ENCODE assay signal across 22 mouse cellular contexts in the genomic region with DNA sequence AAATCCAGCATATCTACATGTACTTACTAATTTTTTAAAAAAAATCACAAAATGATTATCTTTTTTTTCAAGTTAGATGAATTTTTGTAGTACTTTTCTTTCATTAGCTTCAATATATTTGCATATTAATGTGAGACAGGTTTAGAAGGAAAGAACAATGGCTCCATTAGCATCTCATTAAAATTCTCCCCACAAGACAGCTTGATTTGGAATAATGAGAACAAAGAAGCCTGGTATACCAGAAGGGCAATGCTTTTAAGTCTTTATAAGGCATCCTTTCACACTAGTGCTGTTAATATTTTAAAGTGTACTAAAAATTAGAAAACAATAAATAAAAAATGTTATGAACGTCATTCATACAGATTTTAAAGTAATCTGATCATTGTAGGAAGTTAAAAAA.
DNase-seq lines count a peak whose midpoint lies in the region; ATAC-seq lines count a peak whose summit lies in the region.
"Had no signal": no experiment of that assay in that cellular context is flagged by ENCODE, and none has a peak within 500 bp of the region (broad histone marks: within the 10 kb centered on the region; RNA-seq: fewer than 3 reads in every experiment).

No protein-coding gene starts in this region.

- H3K4me1 ChIP-seq in forebrain, embryonic 11.5 days (replicated peaks; ENCODE audit: control insufficient read depth, insufficient read depth, low read length) = no peaks in the 10 kb centered on the region
- H3K4me1 ChIP-seq in forebrain, embryonic 10.5 days = no peaks in the 10 kb centered on the region
- H3K4me1 ChIP-seq in midbrain, embryonic 14.5 days (ENCODE audit: control insufficient read depth, insufficient read depth, low read length) = no peaks in the 10 kb centered on the region
- no peaks in the 10 kb centered on the region for H3K4me1 ChIP-seq in midbrain, embryonic 16.5 days (ENCODE audit: control insufficient read depth, insufficient read depth, low read length)
- no peaks in the 10 kb centered on the region for H3K4me1 ChIP-seq in forebrain, embryonic 12.5 days
- no peaks in the 10 kb centered on the region for H3K4me1 ChIP-seq in forebrain, embryonic 16.5 days (replicated peaks; ENCODE audit: control insufficient read depth, insufficient read depth, low read length)
- H3K4me1 ChIP-seq: embryonic facial prominence, embryonic 13.5 days; heart, embryonic 12.5 days had no signal

- 29% methylated on average over 1 of the region's 1 CpGs for WGBS in forebrain, embryonic 11.5 days
- WGBS in forebrain, embryonic 10.5 days = 56% methylated on average over 1 of the region's 1 CpGs
- WGBS in midbrain, embryonic 14.5 days = 39% methylated on average over 1 of the region's 1 CpGs
- WGBS in midbrain, embryonic 16.5 days = 32% methylated on average over 1 of the region's 1 CpGs
- 19% methylated on average over 1 of the region's 1 CpGs for WGBS in forebrain, embryonic 12.5 days
- 28% methylated on average over 1 of the region's 1 CpGs for WGBS in forebrain, embryonic 16.5 days

- H3K9me3 ChIP-seq in forebrain, embryonic 11.5 days (ENCODE audit: control insufficient read depth, low read length) = no peaks in the 10 kb centered on the region
- H3K9me3 ChIP-seq in forebrain, embryonic 10.5 days = no peaks in the 10 kb centered on the region
- no peaks in the 10 kb centered on the region for H3K9me3 ChIP-seq in midbrain, embryonic 14.5 days (ENCODE audit: control insufficient read depth, low read length)
- no peaks in the 10 kb centered on the region for H3K9me3 ChIP-seq in midbrain, embryonic 16.5 days (replicated peaks; ENCODE audit: control insufficient read depth, low read length, poor library complexity, severe bottlenecking)
- no peaks in the 10 kb centered on the region for H3K9me3 ChIP-seq in forebrain, embryonic 12.5 days
- H3K9me3 ChIP-seq in forebrain, embryonic 16.5 days (ENCODE audit: control insufficient read depth, low read length) = no peaks in the 10 kb centered on the region
- H3K9me3 ChIP-seq: embryonic facial prominence, embryonic 13.5 days; heart, embryonic 12.5 days had no signal

- H3K4me3 ChIP-seq in forebrain, embryonic 11.5 days (ENCODE audit: low read depth, low read length) = no peak overlapping the region
- no peak overlapping the region for H3K4me3 ChIP-seq in forebrain, embryonic 10.5 days
- no peak overlapping the region for H3K4me3 ChIP-seq in midbrain, embryonic 14.5 days (replicated peaks; ENCODE audit: low read depth, low read length)
- H3K4me3 ChIP-seq in midbrain, embryonic 16.5 days (ENCODE audit: low read depth, low read length) = no peak overlapping the region
- H3K4me3 ChIP-seq in forebrain, embryonic 12.5 days (replicated peaks) = no peak overlapping the region
- H3K4me3 ChIP-seq in forebrain, embryonic 16.5 days (replicated peaks; ENCODE audit: low read length) = no peak overlapping the region
- H3K4me3 ChIP-seq: embryonic facial prominence, embryonic 13.5 days; heart, embryonic 12.5 days had no signal

- DNase-seq in forebrain, embryonic 11.5 days (ENCODE audit: low spot score) = no peak
- no peak for DNase-seq in forebrain, embryonic 10.5 days (ENCODE audit: extremely low spot score, low spot score)
- peak; percentile 51 for DNase-seq in midbrain, embryonic 14.5 days
- no peak for DNase-seq in lung, postnatal 14 days
- DNase-seq in thymus, postnatal 36 days = no peak
- DNase-seq: adrenal gland, adult 8-10 months; adrenal gland, postnatal 36 days; B cell, adult 2 months; cerebellum, adult 11-12 months; cerebellum, adult 9-11 months; cerebellum, postnatal 36 days; gastrocnemius, postnatal 14 days had no signal

- H3K9ac ChIP-seq in forebrain, embryonic 11.5 days (ENCODE audit: low read length) = no peak overlapping the region
- H3K9ac ChIP-seq in midbrain, embryonic 14.5 days (replicated peaks; ENCODE audit: low read length) = no peak overlapping the region
- no peak overlapping the region for H3K9ac ChIP-seq in midbrain, embryonic 16.5 days (ENCODE audit: low read depth, low read length)
- H3K9ac ChIP-seq in forebrain, embryonic 12.5 days = no peak overlapping the region
- no peak overlapping the region for H3K9ac ChIP-seq in forebrain, embryonic 16.5 days (replicated peaks; ENCODE audit: low read depth, low read length)
- H3K9ac ChIP-seq: embryonic facial prominence, embryonic 13.5 days; heart, embryonic 12.5 days; hindbrain, embryonic 14.5 days had no signal

- no peaks in the 10 kb centered on the region for H3K36me3 ChIP-seq in forebrain, embryonic 11.5 days (ENCODE audit: control insufficient read depth, insufficient read depth, low read length)
- no peaks in the 10 kb centered on the region for H3K36me3 ChIP-seq in forebrain, embryonic 10.5 days (replicated peaks)
- H3K36me3 ChIP-seq in midbrain, embryonic 14.5 days (ENCODE audit: control insufficient read depth, insufficient read depth, low read length) = no peaks in the 10 kb centered on the region
- H3K36me3 ChIP-seq in midbrain, embryonic 16.5 days (ENCODE audit: control insufficient read depth, insufficient read depth, low read length) = no peaks in the 10 kb centered on the region
- no peaks in the 10 kb centered on the region for H3K36me3 ChIP-seq in forebrain, embryonic 12.5 days (replicated peaks)
- H3K36me3 ChIP-seq in forebrain, embryonic 16.5 days (ENCODE audit: control insufficient read depth, insufficient read depth) = no peaks in the 10 kb centered on the region
- H3K36me3 ChIP-seq: embryonic facial prominence, embryonic 13.5 days; G1E; heart, embryonic 12.5 days had no signal

- H3K27ac ChIP-seq in forebrain, embryonic 11.5 days (ENCODE audit: low read depth, low read length) = no peak overlapping the region
- no peak overlapping the region for H3K27ac ChIP-seq in forebrain, embryonic 10.5 days
- H3K27ac ChIP-seq in midbrain, embryonic 14.5 days (replicated peaks; ENCODE audit: low read depth, low read length) = no peak overlapping the region
- H3K27ac ChIP-seq in midbrain, embryonic 16.5 days (ENCODE audit: low read length) = no peak overlapping the region
- H3K27ac ChIP-seq in forebrain, embryonic 12.5 days = no peak overlapping the region
- no peak overlapping the region for H3K27ac ChIP-seq in forebrain, embryonic 16.5 days (ENCODE audit: low read length)
- H3K27ac ChIP-seq: embryonic facial prominence, embryonic 13.5 days; hindbrain, embryonic 14.5 days had no signal

- ATAC-seq in forebrain, embryonic 11.5 days (replicated peaks; ENCODE audit: low FRiP score) = peak; percentile 76
- peak; percentile 55; the same call in 1 of the 2 replicates for ATAC-seq in midbrain, embryonic 14.5 days (ENCODE audit: low FRiP score, low TSS enrichment)
- ATAC-seq in midbrain, embryonic 16.5 days = no peak
- ATAC-seq in forebrain, embryonic 12.5 days (ENCODE audit: low FRiP score) = peak; percentile 65; the same call in 1 of the 2 replicates
- peak; percentile 77 for ATAC-seq in forebrain, embryonic 16.5 days
- ATAC-seq: CD4-positive, CD25-positive, alpha-beta regulatory T cell, adult 4 months; inflammation-experienced regulatory T-cells, adult 6 months; intestine, postnatal 0 days had no signal

- no peaks in the 10 kb centered on the region for H3K27me3 ChIP-seq in forebrain, embryonic 11.5 days (ENCODE audit: control insufficient read depth, insufficient read depth, low read length)
- no peaks in the 10 kb centered on the region for H3K27me3 ChIP-seq in forebrain, embryonic 10.5 days (ENCODE audit: poor library complexity, severe bottlenecking)
- H3K27me3 ChIP-seq in midbrain, embryonic 14.5 days (ENCODE audit: control insufficient read depth, insufficient read depth, low read length) = no peaks in the 10 kb centered on the region
- no peaks in the 10 kb centered on the region for H3K27me3 ChIP-seq in midbrain, embryonic 16.5 days (ENCODE audit: control insufficient read depth, insufficient read depth, low read depth, low read length)
- no peaks in the 10 kb centered on the region for H3K27me3 ChIP-seq in forebrain, embryonic 12.5 days
- H3K27me3 ChIP-seq in forebrain, embryonic 16.5 days (replicated peaks; ENCODE audit: control insufficient read depth, insufficient read depth, low read length) = no peaks in the 10 kb centered on the region
- H3K27me3 ChIP-seq: embryonic facial prominence, embryonic 13.5 days; heart, embryonic 12.5 days had no signal

- no peak overlapping the region for H3K4me2 ChIP-seq in forebrain, embryonic 11.5 days (ENCODE audit: low read depth, low read length, severe bottlenecking)
- H3K4me2 ChIP-seq in midbrain, embryonic 14.5 days (ENCODE audit: low read length) = no peak overlapping the region
- H3K4me2 ChIP-seq in midbrain, embryonic 16.5 days (ENCODE audit: low read length) = no peak overlapping the region
- no peak overlapping the region for H3K4me2 ChIP-seq in forebrain, embryonic 12.5 days
- H3K4me2 ChIP-seq in forebrain, embryonic 16.5 days (ENCODE audit: low read length) = no peak overlapping the region
- H3K4me2 ChIP-seq: embryonic facial prominence, embryonic 13.5 days; heart, embryonic 12.5 days; hindbrain, embryonic 14.5 days had no signal
